Mouse (Mus musculus): ENCODE results near the gene Il5.
"Not testable (repeated sequence)": the region's sequence is repeated elsewhere in the genome, so short reads cannot be mapped to it uniquely, and the experiment has no call there.

Gene Il5

DNA sequence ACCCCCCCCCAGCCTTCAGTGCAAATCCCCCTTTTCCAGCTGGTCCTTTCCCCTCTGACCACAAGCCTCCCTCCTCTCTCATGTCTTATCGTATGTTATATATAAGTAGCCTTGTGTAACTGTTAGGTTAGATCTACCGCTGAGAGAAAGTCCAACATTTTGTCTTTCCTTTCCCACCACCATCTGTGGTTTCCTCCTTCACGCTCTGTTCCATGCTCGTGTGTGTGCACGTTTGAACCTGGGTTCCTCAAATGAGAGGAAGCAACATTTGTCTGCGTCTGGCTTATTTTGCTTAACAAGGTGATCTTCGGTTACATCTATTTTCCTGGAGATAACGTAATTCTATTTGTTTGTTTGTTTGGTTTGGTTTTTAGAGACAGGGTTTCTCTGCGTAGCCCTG is 27.4 kb downstream of the Il5 start:
- no peak for DNase-seq

DNA sequence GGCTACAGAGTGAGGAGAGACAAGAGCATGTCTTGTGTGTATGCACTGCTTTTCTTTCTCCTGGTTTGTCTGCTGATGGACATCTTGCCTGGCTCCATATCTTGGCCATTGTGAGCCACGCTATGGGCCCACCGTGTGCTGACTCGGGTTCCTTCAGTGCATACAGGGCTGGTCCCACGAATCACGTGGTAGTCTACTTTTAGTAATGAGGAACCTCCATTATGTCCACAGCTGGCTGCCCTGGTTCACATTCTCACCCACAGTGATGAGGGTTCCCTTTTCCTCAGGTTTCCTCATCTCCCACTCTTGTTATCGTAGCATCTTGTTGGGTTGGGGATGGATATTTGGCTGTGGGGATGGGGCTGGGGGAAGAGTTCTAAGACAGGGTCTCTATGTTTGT is 28.0 kb downstream of the Il5 start:
- DNase-seq, result no peak

DNA sequence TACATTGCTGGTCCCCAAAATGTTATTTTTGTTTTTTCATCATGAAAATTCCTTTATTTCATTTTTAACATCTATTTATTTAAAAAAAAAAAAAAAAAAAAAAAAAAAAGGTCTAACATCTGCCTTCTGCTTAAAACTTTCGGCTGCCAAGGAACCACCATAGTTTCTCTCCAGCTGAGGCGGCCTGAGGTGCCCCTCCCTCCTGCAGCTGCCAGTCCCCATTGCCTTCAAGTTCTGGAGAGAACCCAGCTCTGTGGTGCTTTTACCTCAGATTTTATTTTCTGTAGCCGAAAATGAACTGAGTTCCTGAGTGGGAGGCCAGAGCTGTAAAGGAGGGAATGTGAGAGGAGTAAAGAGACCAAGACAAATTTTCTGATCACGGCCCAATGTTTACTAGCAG is 28.7 kb downstream of the Il5 start:
- DNase-seq, result no peak

DNA sequence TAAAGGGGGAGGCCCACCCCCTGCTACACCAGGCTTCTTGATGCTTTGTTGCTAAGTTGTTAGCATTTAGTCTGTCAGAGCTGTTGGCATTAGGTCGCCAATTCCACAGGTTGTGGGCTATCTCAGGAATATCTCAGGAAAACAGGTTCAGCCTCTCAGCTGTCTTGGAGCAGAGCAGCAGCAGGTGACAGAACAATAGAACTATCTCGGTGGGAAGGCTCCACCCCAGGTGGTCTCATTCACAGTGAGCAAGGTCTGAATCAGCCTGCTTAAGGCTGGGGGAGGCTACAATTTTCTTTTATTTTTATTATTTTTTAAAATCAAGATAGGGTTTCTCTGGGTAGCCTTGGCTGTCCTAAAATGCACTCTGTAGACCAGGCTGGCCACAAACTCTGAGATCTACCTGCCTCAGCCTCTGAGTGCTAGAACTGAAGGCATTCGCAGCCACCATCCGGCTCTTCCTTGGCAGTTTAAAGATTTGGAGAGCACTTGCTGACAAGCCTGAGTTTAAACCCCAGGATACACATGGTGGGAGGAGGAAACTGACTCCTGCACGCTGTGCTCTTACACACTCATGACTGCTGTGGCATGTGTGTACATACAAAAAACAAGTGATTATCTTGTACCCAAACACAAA is 29.2 kb downstream of the Il5 start:
- no peak for DNase-seq

DNA sequence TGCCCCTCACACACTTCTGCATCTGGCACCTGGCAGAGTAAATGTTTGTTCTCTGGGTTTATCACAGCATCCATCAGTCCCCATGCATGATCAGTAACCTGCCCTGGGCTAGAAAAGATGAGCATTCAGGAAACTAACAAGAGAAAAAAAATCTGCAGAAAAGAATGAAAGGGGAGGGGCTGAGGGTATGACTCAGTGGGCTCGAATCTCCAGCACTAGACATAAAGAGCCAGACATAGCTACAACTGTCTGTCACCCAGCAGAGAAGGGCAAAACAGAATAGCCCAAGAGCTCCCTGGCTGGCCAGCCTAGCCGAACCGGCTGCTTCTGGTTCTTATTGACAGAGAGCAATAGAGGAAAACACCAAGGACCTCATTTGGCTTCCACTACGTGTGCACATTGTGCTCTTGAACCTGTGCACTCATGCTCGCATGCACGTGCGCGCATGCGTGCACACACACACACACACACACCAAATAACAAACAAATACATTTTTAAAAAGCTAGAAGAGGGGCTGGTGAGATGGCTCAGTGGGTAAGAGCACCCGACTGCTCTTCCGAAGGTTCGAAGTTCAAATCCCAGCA is 34.5 kb downstream of the Il5 start:
- no peak for DNase-seq

DNA sequence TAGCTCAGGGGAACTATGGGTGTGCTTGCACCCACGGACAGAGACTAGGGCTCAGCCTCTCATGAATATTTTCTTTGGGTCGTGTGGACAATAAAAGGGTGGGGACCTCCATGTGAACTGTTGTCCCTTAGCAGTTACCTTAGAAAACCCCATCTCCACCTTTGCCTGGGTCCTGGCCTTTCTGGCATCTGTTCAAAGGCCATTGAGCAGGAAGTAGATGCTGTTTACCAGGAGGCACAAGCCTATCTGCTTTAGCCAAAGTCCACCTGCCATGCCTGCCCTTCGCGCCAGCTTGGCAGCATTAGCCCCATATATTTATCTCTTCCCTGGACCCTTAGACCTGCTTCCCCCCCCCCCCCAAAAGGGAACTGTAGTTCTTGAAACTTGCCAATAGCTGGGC is 37.0 kb downstream of the Il5 start:
- DNase-seq, result no peak

DNA sequence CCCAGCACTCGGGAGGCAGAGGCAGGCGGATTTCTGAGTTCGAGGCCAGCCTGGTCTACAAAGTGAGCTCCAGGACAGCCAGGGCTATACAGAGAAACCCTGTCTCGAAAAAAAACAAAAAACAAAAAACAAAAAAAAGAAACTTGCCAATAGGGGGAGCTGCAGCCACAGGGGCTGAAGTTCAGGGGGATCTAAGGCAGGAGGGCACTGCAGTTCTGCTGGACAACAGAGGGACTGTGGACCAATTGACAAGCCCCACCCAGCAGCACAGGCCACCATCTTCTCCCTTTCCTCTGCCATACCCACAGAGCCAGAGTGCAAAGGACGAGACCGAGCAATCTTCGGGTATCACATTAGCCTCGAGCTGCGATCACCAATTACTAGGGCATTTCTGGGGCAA is 37.4 kb downstream of the Il5 start:
- DNase-seq, result not testable (repeated sequence)

DNA sequence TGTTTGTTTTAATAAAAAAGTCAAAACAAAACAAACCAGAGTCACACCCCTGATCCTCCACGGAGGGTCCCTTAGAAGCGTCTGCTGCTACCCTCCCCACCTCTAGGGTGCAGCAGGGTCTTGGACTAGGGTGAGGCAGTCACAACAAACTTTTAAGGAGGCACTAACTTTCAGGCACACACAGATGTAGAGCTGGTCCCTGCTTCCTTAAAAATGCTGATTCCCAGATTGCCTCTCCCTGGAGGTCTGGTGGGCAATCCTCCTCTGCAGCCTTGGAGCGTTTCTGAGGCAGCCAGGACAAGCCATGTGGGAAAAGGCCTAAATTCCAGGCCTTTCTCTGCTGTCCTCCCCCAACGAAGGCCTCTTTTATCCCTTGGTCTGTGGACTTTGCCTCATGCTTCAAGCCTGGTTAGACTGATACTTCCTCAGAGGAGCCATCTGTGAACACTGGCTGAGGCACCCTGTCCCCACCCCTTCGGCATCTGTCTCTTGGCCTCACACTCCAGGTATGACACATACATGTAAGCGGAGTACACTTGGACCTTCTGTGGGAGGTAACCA is 38.3 kb downstream of the Il5 start:
- DNase-seq, result no peak

DNA sequence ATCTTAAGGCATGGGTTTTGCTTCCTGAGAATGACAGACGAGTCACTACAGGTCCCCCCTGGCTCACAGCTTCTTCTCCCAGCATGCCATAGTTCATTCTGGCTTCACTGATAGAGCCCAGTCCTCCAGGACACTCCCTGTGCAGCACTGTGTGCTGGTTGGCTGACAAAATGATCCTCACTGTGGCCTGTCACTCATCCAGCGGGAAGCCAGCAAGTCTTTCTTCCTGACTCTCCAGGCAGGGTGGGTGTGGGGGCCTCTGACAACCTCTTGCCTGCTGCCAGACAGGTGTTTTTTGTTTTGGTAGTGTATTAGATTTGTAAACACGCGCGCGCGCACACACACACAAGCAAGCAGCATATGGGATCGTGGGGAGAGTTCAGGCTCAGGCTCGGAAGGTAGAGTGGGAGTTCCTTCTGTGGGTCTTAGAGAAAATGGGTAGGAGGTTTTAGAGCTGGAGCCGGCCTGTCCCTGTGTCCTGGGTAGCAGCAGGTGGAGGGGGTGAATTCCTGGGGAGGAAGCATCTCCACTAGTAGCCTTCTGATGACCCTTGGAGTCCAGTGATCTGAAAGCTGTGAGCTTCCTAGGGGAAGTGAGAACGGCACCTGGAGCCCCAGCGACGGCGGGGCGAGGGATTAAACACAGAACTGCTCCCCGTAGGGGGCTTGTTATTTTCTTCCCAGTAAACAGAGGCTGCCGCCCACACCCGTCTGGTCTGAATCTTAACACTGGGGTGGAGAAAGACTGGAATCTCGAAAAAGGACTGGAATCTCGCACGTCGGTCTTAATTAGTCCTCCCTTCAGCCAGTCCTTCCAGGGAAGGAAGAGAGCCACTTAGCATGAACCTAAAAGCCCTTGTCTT is 39.2 kb downstream of the Il5 start:
- no peak for DNase-seq

DNA sequence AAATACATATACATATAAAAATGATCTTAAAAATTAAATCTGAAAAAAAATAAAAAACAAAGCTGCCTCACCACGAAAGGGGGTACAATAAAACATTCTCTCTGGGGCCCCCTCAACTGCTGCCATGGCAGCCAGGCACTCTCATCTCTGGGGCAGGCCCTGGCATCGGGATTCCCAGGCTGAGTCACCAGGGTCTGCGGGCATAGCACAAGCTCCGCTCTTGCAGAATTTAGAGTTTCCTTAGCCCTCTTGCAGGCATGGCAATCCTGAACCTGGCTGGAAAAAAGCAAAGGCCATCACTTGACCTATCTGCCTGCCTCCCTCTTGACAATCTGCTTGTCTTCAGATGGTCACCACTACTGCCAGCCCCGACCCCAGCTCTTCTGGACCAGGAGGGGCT is 40.7 kb downstream of the Il5 start:
- DNase-seq, result no peak

DNA sequence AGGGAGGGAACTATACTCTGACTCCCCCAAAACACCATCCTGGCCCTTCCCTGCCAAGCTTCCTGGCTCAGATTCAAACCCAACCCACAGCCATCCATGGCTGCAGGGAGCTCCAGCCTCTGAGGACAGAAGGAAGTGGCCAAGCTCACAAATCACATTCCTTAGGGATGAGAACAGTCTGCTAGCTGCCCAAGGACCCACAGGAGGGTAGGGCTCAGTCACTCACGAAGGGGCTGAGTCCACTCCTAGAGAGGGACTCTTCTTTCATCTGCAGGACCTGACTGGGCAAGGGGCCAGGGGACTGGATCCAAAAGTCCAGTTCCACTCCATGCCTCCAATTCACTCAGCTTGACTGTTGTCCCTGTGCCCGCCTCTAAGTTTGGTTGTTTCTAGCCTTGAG is 41.2 kb downstream of the Il5 start:
- DNase-seq, result peak; percentile 90

DNA sequence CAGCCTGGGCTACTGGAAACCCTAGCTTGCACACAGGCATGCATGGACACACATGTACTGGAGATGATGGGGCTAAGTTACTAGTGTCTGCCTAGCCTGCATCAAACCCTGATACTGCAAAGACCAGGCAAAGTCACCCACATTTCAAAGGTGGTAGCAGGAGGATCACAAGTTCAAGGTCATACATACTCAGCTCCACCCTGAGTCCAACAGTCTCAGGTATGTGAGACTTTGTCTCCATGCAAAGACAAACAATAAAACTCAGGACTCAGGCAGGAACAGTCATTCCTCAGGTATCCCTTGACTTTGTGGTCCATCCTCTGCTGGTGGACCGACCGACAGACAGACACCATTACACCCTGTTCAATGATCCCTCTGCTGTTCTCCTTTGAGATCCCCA is 41.8 kb downstream of the Il5 start:
- DNase-seq, result no peak

DNA sequence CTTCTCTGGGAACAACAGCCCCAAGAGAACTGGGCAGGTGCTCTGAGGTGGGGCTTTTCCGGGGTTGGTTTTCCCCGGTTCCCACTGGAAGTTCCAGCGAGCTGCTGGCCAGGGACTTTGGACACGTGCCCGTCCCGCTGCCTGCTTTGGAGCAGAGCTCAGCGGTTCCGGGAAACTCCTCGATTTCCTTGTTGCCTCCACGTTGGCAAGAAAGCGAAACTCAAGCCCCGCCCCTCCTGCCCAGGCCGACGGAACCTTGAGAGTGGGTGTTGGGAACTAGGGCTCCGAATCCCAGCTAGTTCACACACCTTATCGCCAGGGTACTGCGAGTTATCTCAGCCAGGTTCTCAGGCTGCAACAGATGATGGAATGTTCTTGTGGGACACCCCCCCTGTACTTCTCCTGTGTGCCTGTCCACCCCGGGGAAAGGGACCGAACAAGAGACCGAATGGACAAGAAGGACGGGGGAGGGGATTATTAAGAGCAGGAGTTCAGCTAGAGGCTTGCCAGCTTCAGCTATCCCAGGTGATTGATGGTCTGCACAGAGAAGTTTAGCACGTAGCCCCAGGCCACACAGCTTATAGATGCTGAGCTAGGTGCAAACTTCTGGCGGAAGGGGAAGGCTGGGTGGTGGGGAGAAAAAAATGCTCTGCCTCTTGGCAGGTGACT is 42.4 kb downstream of the Il5 start:
- DNase-seq, result peak; percentile 93

DNA sequence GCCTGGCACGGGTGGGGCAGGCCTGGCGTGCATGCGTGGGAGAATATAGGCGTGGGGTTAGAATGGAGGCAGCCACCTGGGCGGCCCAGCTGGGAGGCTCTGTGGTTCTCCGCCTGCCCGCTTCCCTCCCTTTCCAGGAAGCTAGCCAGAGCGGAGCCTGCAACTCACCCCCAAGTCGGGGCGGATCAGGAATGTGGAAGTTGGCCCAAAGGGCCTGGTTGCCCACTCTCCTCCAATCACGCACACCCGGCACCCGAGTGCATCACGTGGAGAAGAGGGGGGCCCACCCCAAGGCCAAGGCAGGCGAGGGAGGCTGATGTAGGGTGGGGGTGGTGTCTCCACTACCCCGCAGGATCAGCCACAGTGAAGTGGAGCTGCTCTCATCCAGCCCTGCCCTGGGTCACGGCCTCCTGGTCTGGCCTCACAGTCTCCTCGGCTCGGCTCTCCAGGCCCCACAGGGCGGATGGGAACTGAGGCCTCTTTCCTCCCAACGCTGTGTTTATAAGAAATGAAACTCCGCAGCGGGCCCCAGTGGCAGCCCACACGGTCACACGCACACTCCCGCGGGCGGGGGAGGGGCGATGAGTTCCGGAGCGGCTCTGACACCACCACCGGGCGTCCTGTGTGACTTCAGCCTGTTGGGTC is 43.0 kb downstream of the Il5 start:
- peak; percentile 90 for DNase-seq

DNA sequence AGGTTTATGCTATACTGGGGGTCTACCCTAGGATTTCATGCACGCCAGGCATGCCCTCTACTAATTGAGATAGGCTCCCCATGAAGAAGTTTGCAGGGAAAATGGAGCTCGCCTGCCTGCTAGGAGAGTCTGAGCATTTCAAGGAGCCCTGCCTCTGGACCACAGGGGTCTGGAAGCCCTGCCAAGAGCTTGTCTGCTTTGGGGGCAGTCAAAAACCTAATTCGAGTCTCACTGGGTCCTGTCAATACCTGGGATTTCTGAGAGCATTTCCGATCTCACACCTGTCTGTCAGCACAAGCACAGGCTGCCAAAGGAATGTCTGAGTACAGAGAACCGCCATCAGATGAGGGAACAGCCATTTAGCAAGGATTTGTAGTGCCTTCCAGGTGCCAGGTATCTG is 44.0 kb downstream of the Il5 start:
- DNase-seq, result no peak

DNA sequence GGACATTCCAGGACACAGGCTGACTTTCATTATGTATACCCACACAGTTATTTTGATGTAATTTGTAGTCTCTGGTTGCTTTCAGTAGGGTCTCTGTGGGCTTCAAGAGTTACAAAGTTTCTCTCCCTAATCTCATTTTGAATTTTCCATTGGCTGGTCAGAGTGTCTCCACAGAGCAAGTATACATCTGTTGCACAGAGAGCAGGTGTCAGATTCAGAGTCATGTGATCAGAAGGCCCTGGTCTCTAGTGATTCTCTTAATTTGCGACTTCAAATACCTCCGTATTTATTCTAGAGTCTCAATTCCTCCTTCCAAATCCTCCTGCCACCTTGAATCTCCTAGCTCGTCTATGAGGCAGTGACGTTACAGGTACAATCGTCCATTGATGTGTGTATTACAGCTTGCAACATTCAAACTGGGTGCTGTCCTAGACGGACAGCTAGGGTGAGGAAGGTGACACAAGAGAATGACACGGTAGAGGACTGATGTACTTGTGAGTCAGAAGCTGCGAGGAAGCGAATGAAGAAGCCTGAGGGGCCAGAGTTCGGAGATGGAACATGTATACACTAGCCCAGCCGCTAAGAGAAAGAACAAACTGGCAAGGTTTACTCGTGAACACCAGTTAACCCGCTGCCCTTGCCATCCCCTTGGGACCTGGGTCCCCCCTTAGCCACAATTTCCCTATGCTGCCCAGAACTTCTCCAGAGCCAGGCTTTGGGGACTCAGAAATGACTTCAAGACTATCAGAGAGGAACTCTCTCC is 48.0 kb downstream of the Il5 start:
- DNase-seq, result no peak

DNA sequence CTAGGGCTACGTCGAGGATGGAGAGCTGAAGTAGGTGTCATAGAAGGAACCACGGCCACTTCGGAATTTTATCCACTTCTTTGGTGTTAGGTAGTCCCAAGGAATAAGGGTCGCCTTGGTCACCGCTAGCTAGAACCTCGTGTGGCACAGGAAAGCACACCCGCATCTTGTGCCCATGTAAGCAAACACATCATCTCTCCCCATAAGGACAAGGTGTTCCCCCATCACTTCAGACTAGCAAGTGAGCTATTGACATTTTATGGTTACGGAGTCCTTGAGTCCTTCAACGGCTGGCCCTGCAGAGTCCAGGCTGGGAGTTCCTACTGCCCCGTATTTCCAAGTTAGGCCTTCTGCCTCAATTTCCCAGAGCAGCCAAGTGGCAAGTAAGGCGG is 48.6 kb downstream of the Il5 start:
- no peak for DNase-seq

DNA sequence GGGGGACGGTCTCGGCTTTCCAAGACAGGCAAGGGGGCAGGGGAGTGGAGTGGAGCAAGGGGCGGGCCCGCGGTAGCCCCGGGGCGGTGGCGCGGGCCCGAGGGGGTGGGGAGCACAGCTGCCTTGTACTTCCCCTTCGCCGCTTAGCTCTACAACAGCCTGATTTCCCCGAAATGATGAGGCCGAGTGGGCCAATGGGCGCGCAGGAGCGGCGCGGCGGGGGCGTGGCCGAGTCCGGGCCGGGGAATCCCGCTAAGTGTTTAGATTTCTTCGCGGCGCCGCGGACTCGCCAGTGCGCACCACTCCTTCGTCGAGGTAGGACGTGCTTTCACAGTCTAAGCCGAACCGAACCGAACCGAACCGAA is 49.1 kb downstream of the Il5 start, which contains the start of gene Irf1:
Gene Irf1, plus strand, starts transcription at position 255 of the 365 bp plus-strand sequence.
- peak; percentile 92 for DNase-seq

DNA sequence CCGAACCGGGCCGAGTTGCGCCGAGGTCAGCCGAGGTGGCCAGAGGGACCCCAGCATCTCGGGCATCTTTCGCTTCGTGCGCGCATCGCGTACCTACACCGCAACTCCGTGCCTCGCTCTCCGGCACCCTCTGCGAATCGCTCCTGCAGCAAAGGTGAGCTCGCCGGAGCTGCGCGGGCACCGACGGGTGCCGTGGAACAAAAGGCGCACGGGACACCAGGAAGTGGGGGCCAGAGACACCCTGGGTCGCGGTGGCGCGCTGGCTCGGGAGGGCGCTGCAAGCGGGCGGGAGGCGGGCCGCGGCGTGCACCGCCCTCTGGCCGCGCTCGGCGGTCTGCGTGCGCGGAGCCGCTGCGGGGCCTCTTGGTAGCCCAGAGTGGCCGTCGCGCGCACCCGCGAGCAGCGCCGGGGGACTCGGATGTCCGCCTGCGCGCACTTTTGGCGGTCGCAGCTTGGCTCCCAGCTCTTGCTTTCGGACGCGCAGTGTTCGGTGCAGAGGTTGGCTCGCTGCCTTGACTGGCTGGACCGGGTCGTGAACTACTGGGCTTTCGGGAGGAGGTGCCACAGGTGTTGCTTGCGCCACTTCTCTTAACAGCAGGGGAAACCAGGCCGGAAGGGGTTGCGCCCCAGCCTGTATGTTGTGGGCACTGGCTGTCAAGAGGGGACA is 49.7 kb downstream of the Il5 start:
- peak; percentile 82 for DNase-seq

DNA sequence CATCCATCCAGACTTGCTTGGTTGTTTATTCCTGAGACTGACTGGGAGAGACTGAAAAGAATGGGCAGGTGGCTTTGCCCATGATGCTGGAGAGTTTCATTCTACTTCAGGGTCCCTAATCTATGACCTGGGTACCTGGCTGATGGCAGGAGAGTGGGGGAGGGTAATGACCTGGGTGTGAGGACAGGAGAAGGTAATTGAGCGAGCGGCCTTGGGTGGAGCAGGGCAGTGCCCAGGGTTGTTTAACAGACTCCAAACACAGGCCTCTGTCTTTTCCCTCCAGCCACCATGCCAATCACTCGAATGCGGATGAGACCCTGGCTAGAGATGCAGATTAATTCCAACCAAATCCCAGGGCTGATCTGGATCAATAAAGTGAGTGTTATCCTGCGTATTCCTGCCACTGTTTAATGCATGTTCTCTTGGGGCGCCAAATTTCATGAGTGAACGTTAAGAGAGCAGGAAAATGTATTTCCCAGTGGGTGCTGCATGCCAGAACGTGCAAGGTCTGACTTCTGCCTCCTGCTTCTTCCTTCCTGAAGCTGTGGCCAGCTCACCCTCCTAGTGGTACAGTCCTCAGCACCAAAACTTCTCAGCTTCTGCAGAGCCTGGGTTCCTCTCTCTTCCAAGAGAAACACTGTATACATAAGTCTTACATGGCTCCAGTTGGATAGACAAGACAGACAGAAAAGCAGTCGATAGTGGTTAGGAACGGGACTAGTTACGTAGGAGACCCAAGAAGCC is 50.6 kb downstream of the Il5 start:
- DNase-seq, result no peak

DNA sequence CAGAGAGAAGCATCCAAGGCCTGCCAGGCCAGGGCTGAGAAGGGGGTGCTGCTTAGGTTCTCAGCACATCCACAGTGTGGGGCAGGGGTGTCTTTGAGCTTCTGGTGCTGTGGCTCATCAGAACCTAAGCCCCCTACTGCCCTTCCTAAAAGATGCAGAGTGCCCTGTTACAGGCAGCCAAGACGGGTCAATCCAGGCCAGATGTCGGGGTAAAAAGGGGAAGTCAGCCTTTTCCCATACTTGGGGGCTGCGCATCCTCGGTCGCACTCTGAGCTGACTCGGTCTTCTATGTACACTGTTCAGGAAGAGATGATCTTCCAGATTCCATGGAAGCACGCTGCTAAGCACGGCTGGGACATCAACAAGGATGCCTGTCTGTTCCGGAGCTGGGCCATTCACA is 51.9 kb downstream of the Il5 start:
- DNase-seq, result no peak
